Mouse (Mus musculus) urinary bladder, adult 18-20 months (tissue): ENCODE measurements around the gene Nlgn1.

ENCODE experiments used
- DNase-seq, 2 experiments: peaks; one replicate each; pipeline ENCODE4 v3.0.0; 2022; ENCODE audit warnings: low spot score in 2 of 2, mixed read lengths in 2 of 2

The Nlgn1 gene

GRCm38 (mm10) chr3:25813368-25813767 is 518.9 kb downstream of the Nlgn1 start:
- DNase-seq: no peak

- DNase-seq: no peak
These were observed 524.7 kb downstream of the Nlgn1 start for GRCm38 (mm10) chr3:25807559-25807958.

- DNase-seq: no peak
These were observed 550.6 kb downstream of the Nlgn1 start for GRCm38 (mm10) chr3:25781651-25782050.

- DNase-seq: no peak
These were observed 556.8 kb downstream of the Nlgn1 start for GRCm38 (mm10) chr3:25775437-25775836.

- DNase-seq: no peak
These were observed 558.4 kb downstream of the Nlgn1 start for GRCm38 (mm10) chr3:25773908-25774307.

- no peak for DNase-seq
These were observed 558.8 kb downstream of the Nlgn1 start for GRCm38 (mm10) chr3:25773467-25773866.

- no peak for DNase-seq
These were observed 568.6 kb downstream of the Nlgn1 start for GRCm38 (mm10) chr3:25763689-25764088.

GRCm38 (mm10) chr3:25757813-25758212 is 574.4 kb downstream of the Nlgn1 start:
- DNase-seq: no peak

- no peak for DNase-seq
These were observed 608.1 kb downstream of the Nlgn1 start for GRCm38 (mm10) chr3:25724111-25724510.

- no peak for DNase-seq
These were observed 610.8 kb downstream of the Nlgn1 start for GRCm38 (mm10) chr3:25721464-25721863.

- DNase-seq: no peak
These were observed 624.9 kb downstream of the Nlgn1 start for GRCm38 (mm10) chr3:25707380-25707779.

GRCm38 (mm10) chr3:25697231-25697630 is 635.0 kb downstream of the Nlgn1 start:
- no peak for DNase-seq

GRCm38 (mm10) chr3:25688789-25689464 is 643.3 kb downstream of the Nlgn1 start:
- no peak for DNase-seq

GRCm38 (mm10) chr3:25683696-25684095 is 648.6 kb downstream of the Nlgn1 start:
- no peak for DNase-seq

- no peak for DNase-seq
These were observed 652.9 kb downstream of the Nlgn1 start for GRCm38 (mm10) chr3:25679373-25679772.

GRCm38 (mm10) chr3:25675888-25676287 is 656.4 kb downstream of the Nlgn1 start:
- no peak for DNase-seq

- peak in 1 of 2 experiments; percentile 22 for DNase-seq
These were observed 657.2 kb downstream of the Nlgn1 start for GRCm38 (mm10) chr3:25675069-25675468.

GRCm38 (mm10) chr3:25673408-25673807 is 658.9 kb downstream of the Nlgn1 start:
- no peak for DNase-seq

GRCm38 (mm10) chr3:25672779-25673178 is 659.5 kb downstream of the Nlgn1 start:
- DNase-seq: no peak

- DNase-seq: no peak
These were observed 668.8 kb downstream of the Nlgn1 start for GRCm38 (mm10) chr3:25663464-25663863.

GRCm38 (mm10) chr3:25660285-25660684 is 672.0 kb downstream of the Nlgn1 start:
- no peak for DNase-seq

GRCm38 (mm10) chr3:25658006-25658405 is 674.3 kb downstream of the Nlgn1 start:
- no peak for DNase-seq

GRCm38 (mm10) chr3:25657074-25657473 is 675.2 kb downstream of the Nlgn1 start:
- no peak for DNase-seq

- peak; percentile 1 to 2 for DNase-seq
These were observed 679.2 kb downstream of the Nlgn1 start for GRCm38 (mm10) chr3:25653010-25653409.
